Comparison of ENCODE assay signal across 33 mouse cellular contexts in the genomic region with DNA sequence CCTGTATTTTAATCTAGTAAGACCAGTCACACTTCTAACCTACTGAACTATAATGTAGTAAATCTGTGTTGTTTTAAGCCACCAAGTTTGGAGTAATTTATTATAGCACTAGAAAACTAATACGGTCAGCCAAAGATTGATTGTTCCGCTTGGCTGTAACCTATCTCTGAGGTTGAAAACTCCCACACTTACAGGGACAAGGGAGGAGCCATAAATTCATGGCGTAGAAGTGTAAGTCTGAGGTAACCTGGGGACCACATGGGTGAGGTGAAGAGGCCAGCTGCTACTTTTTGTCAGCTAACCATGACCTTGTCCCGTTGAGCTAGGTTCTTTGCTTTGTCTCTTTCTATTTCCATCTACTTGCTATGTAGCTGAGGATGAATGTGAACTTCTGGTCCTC.
"Had no signal": no experiment of that assay in that cellular context is flagged by ENCODE, and none has a peak within 500 bp of the region (broad histone marks: within the 10 kb centered on the region; RNA-seq: fewer than 3 reads in every experiment).

No protein-coding gene starts in this region.

- H3K36me3 ChIP-seq: limb, embryonic 10.5 days; limb, embryonic 12.5 days; limb, embryonic 13.5 days; limb, embryonic 15.5 days; liver, embryonic 12.5 days; liver, embryonic 13.5 days; liver, embryonic 15.5 days; lung, embryonic 15.5 days; midbrain, embryonic 10.5 days; midbrain, embryonic 12.5 days; midbrain, embryonic 13.5 days; midbrain, embryonic 15.5 days; neural tube, embryonic 12.5 days; neural tube, embryonic 13.5 days had no signal

- H3K27ac ChIP-seq: limb, embryonic 10.5 days; limb, embryonic 12.5 days; limb, embryonic 13.5 days; limb, embryonic 15.5 days; liver, embryonic 12.5 days; liver, embryonic 13.5 days; liver, embryonic 14.5 days; liver, embryonic 15.5 days; lung, embryonic 15.5 days; macrophage; midbrain, embryonic 10.5 days; midbrain, embryonic 12.5 days; midbrain, embryonic 13.5 days; midbrain, embryonic 15.5 days; neural tube, embryonic 12.5 days; neural tube, embryonic 13.5 days had no signal

- H3K4me2 ChIP-seq: limb, embryonic 12.5 days; limb, embryonic 13.5 days; limb, embryonic 15.5 days; liver, embryonic 11.5 days; liver, embryonic 12.5 days; liver, embryonic 13.5 days; liver, embryonic 15.5 days; lung, embryonic 14.5 days; lung, embryonic 15.5 days; midbrain, embryonic 11.5 days; midbrain, embryonic 12.5 days; midbrain, embryonic 13.5 days; midbrain, embryonic 15.5 days; neural tube, embryonic 12.5 days; neural tube, embryonic 13.5 days had no signal

- H3K4me1 ChIP-seq: limb, embryonic 10.5 days; limb, embryonic 12.5 days; limb, embryonic 13.5 days; limb, embryonic 15.5 days; liver, embryonic 12.5 days; liver, embryonic 13.5 days; liver, embryonic 15.5 days; lung, embryonic 15.5 days; midbrain, embryonic 10.5 days; midbrain, embryonic 12.5 days; midbrain, embryonic 13.5 days; midbrain, embryonic 15.5 days; neural tube, embryonic 12.5 days had no signal

- H3K9ac ChIP-seq: limb, embryonic 12.5 days; limb, embryonic 13.5 days; limb, embryonic 15.5 days; liver, embryonic 12.5 days; liver, embryonic 13.5 days; liver, embryonic 14.5 days; liver, embryonic 15.5 days; liver, postnatal 0 days; lung, embryonic 14.5 days; lung, embryonic 15.5 days; midbrain, embryonic 12.5 days; midbrain, embryonic 13.5 days; midbrain, embryonic 15.5 days; neural tube, embryonic 12.5 days; neural tube, embryonic 13.5 days had no signal

- H3K4me3 ChIP-seq: limb, embryonic 10.5 days; limb, embryonic 12.5 days; limb, embryonic 13.5 days; limb, embryonic 15.5 days; liver, embryonic 12.5 days; liver, embryonic 13.5 days; liver, embryonic 15.5 days; lung, embryonic 15.5 days; megakaryocyte, embryonic 14.5 days; midbrain, embryonic 10.5 days; midbrain, embryonic 12.5 days; midbrain, embryonic 13.5 days; midbrain, embryonic 15.5 days; myocyte; neural tube, embryonic 12.5 days; neural tube, embryonic 13.5 days had no signal

- H3K27me3 ChIP-seq: limb, embryonic 12.5 days; limb, embryonic 13.5 days; limb, embryonic 15.5 days; liver, embryonic 12.5 days; liver, embryonic 13.5 days; liver, embryonic 15.5 days; lung, embryonic 15.5 days; megakaryocyte, embryonic 14.5 days; midbrain, embryonic 12.5 days; midbrain, embryonic 13.5 days; midbrain, embryonic 15.5 days; neural tube, embryonic 12.5 days; neural tube, embryonic 13.5 days had no signal

- H3K9me3 ChIP-seq: limb, embryonic 10.5 days; limb, embryonic 12.5 days; limb, embryonic 13.5 days; limb, embryonic 15.5 days; liver, embryonic 12.5 days; liver, embryonic 13.5 days; liver, embryonic 15.5 days; lung, embryonic 15.5 days; megakaryocyte, embryonic 14.5 days; midbrain, embryonic 10.5 days; midbrain, embryonic 12.5 days; midbrain, embryonic 13.5 days; midbrain, embryonic 15.5 days; neural tube, embryonic 12.5 days; neural tube, embryonic 13.5 days had no signal

- ATAC-seq: liver, embryonic 12.5 days; liver, postnatal 0 days; lung, postnatal 0 days; midbrain, embryonic 13.5 days; midbrain, embryonic 15.5 days; midbrain, embryonic 16.5 days had no signal

- DNase-seq: left cerebral cortex, postnatal 4 days; liver; liver, embryonic 13.5 days; liver, postnatal 0 days; lung, adult 18-20 months; lung, adult 2 months; lung, embryonic 14.5 days; lung, postnatal 10 days; lung, postnatal 14 days; lung, postnatal 36 days; lung, postnatal 4 days; midbrain, embryonic 14.5 days had no signal
